Mouse (Mus musculus): ENCODE measurements around the gene Cd247. TPM values are rescaled to one million over a fixed set of nuclear protein-coding genes. Genes with fewer than 3 reads are reported as not detected.

Cd247 gene
- total RNA-seq, 2 experiments from 2014 or later: 0.29 TPM; not detected in 1

DNA sequence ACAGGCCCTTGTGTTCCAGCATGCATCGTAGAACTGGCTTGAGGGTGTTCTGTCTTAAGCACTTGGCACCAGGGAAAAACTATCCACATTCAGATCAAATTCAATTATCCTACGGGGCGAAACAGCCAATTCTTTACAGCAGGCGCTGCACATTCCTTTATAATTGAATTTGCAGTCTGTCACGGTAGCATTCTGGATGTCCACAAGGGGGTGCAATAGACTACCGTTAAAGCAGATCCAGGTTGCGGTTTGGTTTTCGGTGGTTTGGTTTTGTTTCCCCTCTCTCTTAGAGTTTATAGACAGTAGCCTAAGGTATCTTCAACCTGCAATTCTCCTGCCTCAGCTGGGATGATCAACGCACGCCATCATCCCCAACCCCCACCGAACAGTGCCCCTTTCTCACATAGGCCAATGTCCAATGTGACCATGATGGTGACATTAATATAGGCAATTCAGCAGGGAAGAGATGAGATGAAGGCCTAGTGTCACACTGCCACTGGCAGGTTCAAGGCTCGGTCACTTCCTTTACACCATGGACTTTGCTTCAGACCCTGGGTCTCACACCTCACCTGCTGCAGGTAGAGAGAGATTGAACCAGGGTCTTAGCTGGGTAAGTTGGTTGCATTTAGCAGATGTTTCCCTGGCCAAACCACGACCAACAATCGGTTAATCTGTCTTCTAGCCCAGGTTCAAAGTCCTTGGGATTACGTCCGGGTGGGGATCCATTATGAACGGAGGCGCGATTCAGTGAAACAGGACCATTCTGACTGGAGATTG lies 12.8 kb upstream of the Cd247 start:
- peak; percentile 43 for ATAC-seq (replicated peaks; ENCODE audit: poor library complexity)

DNA sequence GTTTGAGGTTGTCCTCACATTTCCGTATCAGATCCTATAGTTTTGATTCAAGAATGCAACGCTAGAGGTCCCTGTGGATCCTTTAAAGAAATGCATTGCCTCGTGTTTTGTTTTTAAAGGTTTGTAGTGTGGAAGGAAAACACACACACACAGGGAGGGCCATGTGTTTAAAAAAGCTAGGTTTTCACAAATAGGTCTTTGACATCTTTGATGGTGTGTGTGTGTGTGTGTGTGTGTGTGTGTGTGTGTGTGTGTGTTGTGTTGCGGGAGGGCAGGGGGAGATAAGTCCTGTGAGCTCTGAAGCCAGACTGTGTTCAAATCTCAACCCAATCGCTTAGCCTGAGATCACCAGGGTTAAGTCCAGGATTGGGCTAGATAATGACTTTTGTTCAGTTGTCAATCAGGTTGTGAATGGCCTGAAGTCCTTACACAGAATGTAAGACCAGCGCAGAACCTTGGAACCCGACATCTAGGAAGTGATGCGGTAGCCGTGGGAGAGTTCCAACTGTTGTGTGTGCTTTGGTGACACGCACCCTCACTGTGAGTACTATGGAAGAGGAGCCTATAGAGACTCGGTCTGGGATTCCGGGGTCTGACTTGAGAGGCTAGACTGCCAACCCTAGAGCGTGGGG lies 8.4 kb upstream of the Cd247 start:
- peak; percentile 58 for ATAC-seq (replicated peaks; ENCODE audit: poor library complexity)

DNA sequence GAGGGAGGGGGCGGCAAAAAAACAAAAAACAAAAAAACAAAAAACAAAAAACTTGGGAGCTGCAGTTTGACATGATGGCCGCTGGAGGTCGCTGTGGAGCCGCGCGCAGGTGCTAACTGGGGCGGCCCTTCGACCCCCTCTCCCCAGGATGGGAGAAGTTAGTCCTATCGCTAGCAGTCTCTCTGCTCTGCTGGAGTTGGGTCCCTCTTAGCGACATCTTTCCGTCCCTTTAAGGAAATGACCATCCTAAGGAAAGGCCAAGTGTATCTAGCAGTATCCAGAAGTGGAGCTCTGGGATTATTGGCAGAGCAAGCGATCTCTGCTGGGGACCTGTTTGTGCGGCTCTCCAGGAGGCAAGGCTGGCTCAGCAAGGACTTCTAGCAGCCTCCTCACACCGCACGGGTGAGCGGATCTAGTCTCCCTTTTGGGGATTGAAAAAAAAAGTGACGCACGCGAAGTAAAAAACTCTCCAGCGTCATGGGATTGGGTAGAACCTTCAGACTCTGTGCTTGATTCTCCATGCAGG lies 7.8 kb upstream of the Cd247 start:
- ATAC-seq (replicated peaks; ENCODE audit: poor library complexity): peak; percentile 75

DNA sequence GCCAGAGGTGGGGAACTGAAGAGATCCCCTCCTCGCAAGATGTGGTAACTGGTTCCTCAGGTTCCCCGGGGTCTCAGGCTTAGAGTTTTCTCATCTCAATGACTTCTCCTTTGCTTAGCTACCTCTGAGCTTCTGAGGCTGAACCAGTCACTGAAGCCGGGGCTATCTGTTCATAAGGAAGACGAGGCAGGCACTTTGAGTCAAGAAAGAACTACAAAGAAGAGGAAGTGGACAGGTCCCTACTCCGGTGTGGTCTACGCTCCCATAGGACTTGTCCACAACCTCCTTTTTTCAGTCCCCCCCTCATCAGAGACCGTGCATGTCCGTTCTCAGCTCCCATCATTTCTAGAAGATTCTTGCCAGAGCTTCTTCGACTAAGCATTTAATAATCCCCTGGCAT lies 7.1 kb upstream of the Cd247 start:
- ATAC-seq (replicated peaks; ENCODE audit: poor library complexity): peak; percentile 30

DNA sequence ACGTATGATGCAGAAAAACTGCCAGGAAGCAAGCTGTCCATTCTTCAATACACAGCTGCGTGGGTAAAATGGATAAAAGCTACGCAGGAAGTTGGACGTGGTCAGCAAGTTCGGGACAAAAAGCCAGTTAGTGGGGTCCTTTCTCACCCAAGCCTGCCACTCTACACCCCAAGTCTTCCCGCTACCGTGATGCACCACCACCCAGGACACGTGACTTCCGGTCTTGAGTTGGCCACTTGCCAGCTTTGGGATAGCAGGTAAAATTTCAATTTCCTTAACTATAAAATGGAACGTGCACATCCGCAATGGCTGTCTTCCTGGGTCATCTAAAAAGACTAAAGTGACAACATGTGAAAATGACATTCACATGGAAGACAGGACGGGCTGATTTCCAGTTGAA lies 6.6 kb upstream of the Cd247 start:
- ATAC-seq (replicated peaks; ENCODE audit: poor library complexity): no peak

DNA sequence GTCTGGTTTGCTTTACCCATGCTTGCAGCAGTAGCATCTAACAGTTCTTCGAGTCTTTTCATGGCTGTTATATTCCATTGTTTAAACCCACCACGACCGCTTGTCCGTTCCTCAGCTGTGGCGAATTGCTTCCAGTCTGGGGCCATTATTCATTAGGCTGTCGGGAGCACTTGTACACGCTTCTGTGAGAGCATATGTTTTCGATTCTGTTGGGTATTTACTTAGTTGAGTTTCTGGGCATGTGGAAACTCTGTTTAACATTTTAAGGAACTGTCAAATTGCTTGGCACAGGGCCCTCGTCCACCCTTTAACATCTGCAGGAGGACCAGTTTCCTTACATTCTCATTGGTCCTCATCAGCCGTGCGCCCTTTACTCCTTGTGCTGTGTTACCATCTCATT lies 2.2 kb upstream of the Cd247 start:
- no peak for ATAC-seq (replicated peaks; ENCODE audit: poor library complexity)

DNA sequence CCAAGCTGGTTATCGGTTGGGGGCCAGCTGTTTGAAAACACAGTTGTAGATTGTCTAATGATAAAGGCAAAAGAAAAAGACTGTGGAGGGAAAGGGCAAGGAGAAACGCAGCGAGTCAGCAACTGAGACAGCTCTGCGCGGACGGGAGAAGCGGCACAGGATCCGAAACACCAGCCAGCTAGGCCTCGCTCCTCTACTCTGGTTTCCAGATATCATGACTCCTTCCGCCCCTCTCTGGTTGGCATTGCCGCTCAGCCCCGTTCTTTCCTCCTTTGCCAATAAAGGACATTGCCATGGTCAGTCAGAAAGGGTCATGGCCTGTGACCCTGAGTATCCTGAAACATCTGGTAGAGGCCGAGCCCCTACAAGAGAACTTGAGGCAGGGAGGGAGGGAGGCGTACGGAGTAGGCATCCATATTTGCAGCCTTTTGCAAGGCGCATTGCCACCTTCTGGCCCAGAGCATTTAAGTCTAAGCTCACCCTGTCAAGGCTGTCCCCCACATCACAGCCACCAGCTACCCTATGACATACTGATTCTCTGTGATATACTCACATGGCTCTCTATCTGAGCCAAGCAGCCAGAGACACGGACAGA lies 682 bp downstream of the Cd247 start:
- no peak for ATAC-seq (replicated peaks; ENCODE audit: poor library complexity)

DNA sequence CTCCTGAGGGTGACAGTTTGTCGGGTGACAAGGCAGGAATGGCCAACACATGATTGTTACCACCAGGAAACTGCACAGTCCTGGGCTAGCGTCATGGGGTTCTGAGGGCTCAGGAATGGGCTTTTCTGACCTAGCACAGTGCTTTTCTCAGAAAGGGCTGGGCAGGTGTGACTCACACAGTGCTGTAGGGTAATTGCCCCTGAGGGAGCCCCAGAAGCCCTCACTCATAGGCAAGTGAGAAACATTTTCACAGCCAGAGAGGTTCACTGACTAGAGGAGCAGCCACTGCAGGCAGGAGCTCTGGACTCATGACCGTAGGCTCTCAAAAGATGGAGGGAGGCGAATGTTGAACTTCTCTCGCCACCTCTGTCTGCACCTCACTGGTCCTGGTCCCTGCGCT lies 1.5 kb downstream of the Cd247 start:
- no peak for ATAC-seq (replicated peaks; ENCODE audit: poor library complexity)

DNA sequence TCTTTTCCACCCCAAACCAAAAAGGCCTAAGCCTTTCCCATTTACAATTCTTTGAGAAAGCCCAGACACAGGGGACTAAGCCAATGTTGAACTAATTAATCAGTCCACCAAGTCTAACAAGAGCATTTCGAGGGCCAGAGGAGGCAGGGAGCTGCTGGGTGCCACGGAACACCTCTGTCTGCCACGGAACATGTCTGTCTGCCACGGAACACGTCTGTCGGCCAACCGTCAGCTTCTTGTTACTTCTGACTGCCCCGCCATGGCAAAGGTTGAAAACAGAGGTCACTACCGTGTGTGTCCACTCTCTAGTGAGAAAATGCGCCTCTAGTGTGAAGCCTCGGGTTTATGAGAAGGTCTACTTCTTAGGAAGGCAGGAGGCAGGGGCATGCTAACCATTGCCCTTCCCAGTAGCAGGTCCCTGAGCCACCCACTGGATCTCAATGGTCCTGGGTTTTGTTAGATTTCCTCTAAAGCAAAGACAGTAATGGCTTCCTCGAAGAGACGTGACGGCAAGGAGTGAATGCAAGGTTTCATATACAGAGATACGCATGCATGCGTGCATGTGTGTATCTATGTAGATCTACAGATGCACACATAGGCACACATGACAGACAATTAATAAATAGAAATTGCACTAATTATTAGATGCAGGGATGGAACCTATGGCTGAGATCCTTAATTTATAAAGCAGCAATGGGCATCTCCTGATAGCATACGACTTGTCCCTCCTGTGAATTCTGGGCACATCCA lies 2.2 kb downstream of the Cd247 start:
- no peak for ATAC-seq (replicated peaks; ENCODE audit: poor library complexity)

DNA sequence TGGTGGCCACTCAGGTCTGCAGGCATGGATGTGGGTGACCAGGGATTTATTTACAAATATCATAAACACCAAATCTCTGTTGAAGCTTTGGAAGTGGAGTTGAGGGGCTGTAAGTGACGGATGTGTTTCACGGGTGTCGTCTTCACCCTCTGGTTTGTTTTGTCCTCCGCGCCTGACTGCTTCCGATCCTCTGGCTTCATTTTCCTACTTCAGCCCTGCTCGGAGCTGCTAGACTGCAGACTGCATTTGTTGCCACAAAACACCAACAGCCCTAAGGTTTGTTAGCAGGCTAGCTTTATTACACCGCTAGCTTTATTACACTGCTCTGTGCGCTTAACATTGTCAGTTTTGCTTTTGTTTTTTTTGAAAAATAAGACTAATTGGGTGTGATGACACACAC lies 2.9 kb downstream of the Cd247 start:
- ATAC-seq (replicated peaks; ENCODE audit: poor library complexity): no peak

DNA sequence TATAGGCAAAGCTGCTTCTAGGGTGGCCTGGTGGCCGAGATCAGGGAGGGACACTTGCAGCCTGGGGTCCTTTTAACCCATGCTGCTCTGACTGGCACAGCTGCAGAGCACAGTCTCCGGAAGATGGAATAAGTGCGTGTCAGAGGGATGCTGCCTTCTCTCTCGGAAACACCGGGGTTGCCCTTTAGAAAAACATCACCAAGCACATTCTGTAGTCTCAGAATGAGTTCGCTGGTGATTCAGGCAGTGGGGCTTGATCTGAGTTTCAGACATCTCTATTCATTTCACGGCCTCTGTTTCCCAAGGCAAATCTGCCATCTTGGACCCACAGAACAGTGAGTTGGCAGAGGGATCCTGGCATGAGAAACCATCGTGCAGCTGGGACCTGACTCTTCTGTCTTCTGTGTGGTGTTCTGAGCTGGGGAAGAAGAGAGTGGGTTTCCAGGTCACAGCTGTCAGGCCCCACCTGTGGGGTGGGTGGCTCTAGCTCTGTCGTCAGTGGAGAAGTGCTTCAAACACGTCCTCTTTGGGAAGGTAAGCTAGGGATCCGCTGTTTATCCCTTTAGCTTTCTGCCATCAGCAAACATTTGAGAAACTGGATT lies 13.3 kb downstream of the Cd247 start:
- no peak for ATAC-seq (replicated peaks; ENCODE audit: poor library complexity)

DNA sequence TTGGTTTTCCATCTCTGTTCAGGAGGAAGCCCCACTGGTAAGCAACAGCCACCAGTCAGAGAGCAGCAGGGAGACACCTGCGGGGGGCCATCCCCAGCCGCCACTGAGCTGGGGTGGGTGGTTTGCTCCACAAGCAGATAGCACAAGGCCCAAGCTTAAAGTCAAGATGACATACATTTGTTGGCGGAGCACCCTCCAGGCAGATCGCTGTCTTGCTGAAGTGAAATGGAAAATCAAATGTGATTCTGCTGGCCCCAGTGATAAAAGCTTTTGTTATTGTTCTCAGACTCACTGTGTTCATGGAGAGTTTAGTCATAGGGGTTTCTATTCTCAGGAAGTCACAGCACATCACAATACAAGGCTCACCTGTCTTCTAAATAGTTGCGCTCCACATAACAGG lies 14.6 kb downstream of the Cd247 start:
- ATAC-seq (replicated peaks; ENCODE audit: poor library complexity): no peak

DNA sequence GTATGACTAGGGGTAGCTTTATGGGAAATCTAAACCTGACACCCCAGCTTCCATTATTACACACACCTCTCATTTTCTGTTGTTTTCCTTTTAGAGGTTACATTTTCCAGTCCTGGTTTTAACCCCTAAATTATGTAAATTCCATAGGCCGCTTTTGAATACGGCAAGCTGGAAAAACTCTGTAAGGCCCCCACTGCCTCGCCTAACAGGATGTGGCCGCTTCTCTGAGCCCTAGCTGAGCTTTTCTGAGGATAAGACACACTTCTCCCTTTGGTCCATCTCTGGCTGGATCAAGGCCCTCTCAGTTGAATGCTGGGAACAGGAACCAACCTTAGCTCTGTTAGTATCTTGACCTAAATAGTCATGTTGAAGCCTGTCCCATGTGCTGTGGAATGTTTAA lies 15.7 kb downstream of the Cd247 start:
- ATAC-seq (replicated peaks; ENCODE audit: poor library complexity): no peak

DNA sequence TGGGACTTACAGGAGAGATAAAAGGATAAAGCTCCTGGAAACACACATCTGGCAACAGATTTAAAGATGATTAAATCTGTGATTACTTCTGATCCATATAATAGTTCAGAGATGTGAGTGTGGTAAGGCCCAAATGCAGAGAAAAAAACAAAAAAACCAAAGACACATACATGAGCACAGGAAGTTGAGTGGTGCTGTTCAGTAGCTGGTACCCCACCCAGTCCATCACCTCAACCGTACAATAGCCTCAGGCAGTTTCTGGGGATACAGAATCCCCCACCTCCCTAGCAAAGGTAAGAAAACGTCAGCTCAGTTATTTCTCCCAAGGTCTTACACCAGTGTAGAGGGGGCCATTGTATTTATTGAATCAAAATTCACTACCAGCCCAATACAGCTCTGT lies 22.2 kb downstream of the Cd247 start:
- ATAC-seq (replicated peaks; ENCODE audit: poor library complexity): no peak

DNA sequence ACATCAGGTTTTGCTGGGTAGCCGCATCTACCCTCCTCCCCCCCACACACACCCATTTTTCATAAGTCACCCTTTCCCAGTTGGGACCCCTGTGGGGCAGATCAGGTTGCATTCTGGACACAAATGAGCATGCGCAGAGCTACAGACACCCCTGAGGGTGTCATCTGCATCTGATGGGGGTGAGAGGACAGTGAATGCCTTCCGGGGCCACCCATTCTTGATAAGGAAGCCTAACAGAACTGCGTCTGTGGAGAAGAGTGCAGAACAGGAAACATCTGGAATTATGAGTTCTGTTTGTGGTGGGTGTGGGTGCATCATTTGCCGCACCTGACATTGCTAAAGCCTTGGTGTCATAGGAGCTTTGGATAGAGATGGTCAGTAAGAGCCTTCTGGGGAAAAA lies 22.7 kb downstream of the Cd247 start:
- peak; percentile 79 for ATAC-seq (replicated peaks; ENCODE audit: poor library complexity)

DNA sequence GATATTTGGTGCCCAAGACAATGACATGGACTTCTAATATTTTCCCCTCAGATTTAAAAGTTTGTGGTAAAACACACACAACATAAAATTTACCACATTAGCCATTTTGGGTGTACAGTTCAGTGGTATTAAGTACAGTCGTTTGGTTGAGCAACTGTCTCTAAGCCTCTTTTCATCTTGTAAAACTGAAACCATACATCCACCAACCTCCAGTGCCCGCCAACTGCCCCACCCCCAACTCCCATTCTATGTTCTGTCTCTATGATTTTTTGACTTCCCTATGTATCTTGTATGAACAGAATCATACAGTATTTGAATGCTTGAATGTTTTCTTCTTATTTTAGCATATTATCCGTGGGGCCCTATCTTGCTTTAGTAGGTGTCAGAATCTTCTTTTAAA lies 24.3 kb downstream of the Cd247 start:
- ATAC-seq (replicated peaks; ENCODE audit: poor library complexity): peak; percentile 36; the same call in 1 of the 2 replicates

DNA sequence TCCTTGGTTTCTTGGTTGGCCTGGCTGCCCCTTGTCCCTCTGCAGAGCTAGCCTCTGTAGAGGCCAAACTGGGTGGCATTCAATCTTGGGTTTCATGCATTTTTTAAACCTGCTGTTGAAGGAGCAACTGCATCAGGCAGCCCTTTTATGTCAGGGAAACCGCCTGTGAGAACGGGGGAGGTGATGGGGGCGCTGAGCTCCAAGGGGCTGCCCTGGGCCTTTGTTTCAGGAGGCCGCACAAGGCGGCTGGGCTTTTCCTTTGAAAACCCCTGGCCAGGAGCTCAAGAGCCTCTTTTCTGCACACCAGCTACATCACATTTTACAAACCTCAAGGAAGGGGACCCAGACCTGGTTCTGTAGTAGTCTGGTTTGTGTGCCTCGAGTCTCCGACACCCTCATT lies 25.6 kb downstream of the Cd247 start:
- no peak for ATAC-seq (replicated peaks; ENCODE audit: poor library complexity)

DNA sequence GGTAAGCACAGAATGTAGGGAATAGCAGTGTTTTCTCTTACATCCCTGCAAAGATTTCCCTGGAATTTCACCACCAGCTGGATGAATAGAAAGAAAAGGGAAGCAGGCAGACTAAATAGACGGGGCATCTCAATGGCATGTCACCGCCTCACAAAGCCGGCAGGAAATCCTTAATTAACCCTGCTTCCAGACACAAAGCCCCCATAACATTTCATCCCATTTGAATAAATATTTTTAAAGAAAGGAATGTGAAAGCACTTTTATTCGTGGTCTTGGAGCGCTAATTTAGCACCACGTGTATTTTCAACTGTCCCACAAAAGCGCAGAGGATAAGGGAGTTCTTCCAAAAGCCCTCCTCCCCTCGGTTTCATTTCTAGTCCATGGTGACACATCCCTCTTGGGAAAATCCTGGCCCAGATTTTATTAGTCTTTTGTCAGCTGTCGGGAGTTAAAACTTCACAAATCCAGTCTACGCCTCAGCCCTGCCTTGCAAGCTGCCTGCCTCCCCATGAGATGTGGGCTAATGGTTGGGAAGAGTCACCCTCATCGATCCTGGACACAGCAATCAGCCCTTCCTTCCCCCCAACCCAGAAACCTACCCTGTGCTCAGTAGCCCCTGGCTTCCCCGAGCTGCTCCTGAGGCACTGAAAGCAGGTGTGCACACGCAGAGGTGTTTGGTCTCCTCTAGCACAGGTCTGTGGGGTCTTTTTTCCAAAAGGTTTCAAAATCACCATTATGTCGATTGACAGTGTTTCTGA lies 26.2 kb downstream of the Cd247 start:
- ATAC-seq (replicated peaks; ENCODE audit: poor library complexity): no peak

DNA sequence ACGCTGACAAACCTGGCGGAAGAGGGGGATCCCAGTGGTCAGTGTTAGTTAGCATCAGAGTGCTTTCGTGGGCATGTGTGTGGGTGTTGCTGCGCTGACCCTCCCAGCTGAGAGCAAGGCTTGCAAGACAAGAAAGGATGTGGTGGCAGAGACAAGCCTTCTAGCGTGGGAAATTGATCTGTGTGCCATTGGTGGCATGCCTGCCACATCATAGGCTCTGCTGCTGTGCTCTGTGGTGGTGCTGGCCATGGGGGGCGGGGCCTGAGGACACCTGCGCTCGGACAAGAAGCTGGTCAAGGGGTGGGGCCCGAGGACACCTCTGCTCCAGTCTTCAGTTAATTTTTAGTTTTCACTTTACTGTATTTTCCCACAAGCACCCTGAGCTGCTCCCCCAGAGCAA lies 27.9 kb downstream of the Cd247 start:
- no peak for ATAC-seq (replicated peaks; ENCODE audit: poor library complexity)

DNA sequence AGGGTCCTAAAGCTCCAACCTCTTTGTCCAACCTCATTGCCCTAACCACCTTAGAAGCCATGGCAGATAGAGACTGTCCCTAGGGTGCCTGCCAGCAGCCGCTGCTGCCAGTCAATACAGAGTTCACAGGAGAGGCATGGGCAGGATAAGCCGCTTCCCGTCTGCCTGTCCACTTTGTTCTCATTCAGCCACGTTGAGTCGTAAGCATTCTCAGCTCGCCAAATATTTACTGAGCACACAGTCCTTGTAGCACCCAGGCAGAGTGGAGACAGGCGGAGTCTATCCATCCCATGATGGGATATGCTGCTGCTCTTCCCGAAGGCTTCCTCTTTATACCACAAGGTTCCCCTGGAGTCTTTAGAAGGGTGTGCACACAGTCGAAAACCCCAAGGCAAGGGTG lies 28.8 kb downstream of the Cd247 start:
- no peak for ATAC-seq (replicated peaks; ENCODE audit: poor library complexity)

Measured in megakaryocyte progenitor cell, adult 5-6 weeks (primary cell).